Mouse (Mus musculus) splenic B cell, adult 2 months (primary cell): ENCODE data around the gene Tex9.

ENCODE experiments used
- DNase-seq: peaks from one replicate; pipeline ENCODE4 v3.0.0-alpha.2; 2011; ENCODE audit warnings: low read depth, low spot score
- H3K27me3 ChIP-seq: 2 replicates; pipeline ENCODE4 v1.6.1; 2012; ENCODE audit warnings: mild to moderate bottlenecking, low read length, moderate library complexity, mixed read lengths; ENCODE audit not compliant: control insufficient read depth, poor library complexity, insufficient read depth, severe bottlenecking
- H3K36me3 ChIP-seq: 2 replicates; pipeline ENCODE4 v1.6.1; 2012; ENCODE audit warnings: mild to moderate bottlenecking, low read length, moderate library complexity, mixed read lengths; ENCODE audit not compliant: control insufficient read depth, poor library complexity, insufficient read depth, severe bottlenecking

Tex9 gene

GRCm38 (mm10) chr9:72497171-72497570, 5.2 kb upstream of the Tex9 start:
- Histone ChIP-seq H3K36me3 (no peaks in the 10 kb centered on the region), H3K27me3 (no peaks in the 10 kb centered on the region)
- no peak for DNase-seq

- DNase-seq: no peak
- H3K27me3 ChIP-seq: no peaks in the 10 kb centered on the region
- no peaks in the 10 kb centered on the region for H3K36me3 ChIP-seq
Observed at GRCm38 (mm10) chr9:72496691-72497090, 4.7 kb upstream of the Tex9 start.

GRCm38 (mm10) chr9:72493984-72494685, 2.1 kb upstream of the Tex9 start:
- H3K36me3 ChIP-seq: no peaks in the 10 kb centered on the region
- no peaks in the 10 kb centered on the region for H3K27me3 ChIP-seq
- no peak for DNase-seq

GRCm38 (mm10) chr9:72493465-72493864, 1.5 kb upstream of the Tex9 start:
- DNase-seq: peak; percentile 74

GRCm38 (mm10) chr9:72491559-72492193, 336 bp downstream of the Tex9 start:
- Histone ChIP-seq H3K36me3 (no peaks in the 10 kb centered on the region), H3K27me3 (no peaks in the 10 kb centered on the region)
- peak; percentile 92 for DNase-seq

More at GRCm38 (mm10) chr9:72493465-72493864, 1.5 kb upstream of the Tex9 start:
- H3K27me3 ChIP-seq: no peaks in the 10 kb centered on the region
- H3K36me3 ChIP-seq: no peaks in the 10 kb centered on the region

GRCm38 (mm10) chr9:72489131-72489530, 2.9 kb downstream of the Tex9 start:
- Histone ChIP-seq H3K36me3 (no peaks in the 10 kb centered on the region), H3K27me3 (no peaks in the 10 kb centered on the region)
- DNase-seq: no peak

- no peak for DNase-seq
- no peaks in the 10 kb centered on the region for H3K27me3 ChIP-seq
- no peaks in the 10 kb centered on the region for H3K36me3 ChIP-seq
Observed at GRCm38 (mm10) chr9:72488523-72488922, 3.5 kb downstream of the Tex9 start.

GRCm38 (mm10) chr9:72479276-72479675, 12.7 kb downstream of the Tex9 start:
- H3K36me3 ChIP-seq: peaks cover 5% of the 10 kb centered on the region
- no peak for DNase-seq
- H3K27me3 ChIP-seq: no peaks in the 10 kb centered on the region

- no peaks in the 10 kb centered on the region for H3K27me3 ChIP-seq
- DNase-seq: no peak
- H3K36me3 ChIP-seq: peaks cover 7% of the 10 kb centered on the region
Observed at GRCm38 (mm10) chr9:72477306-72477705, 14.7 kb downstream of the Tex9 start.

GRCm38 (mm10) chr9:72475511-72475910, 16.5 kb downstream of the Tex9 start:
- Histone ChIP-seq H3K27me3 (no peaks in the 10 kb centered on the region), H3K36me3 (peaks cover 9% of the 10 kb centered on the region)
- DNase-seq: no peak

- no peaks in the 10 kb centered on the region for H3K27me3 ChIP-seq
- H3K36me3 ChIP-seq: peaks cover 4% of the 10 kb centered on the region; the same call in 1 of the 2 replicates
- DNase-seq: no peak
Observed at GRCm38 (mm10) chr9:72469851-72470250, 22.2 kb downstream of the Tex9 start.

GRCm38 (mm10) chr9:72468616-72469015, 23.4 kb downstream of the Tex9 start:
- H3K27me3 ChIP-seq: no peaks in the 10 kb centered on the region
- DNase-seq: peak; percentile 64
- peaks cover 4% of the 10 kb centered on the region; the same call in 1 of the 2 replicates for H3K36me3 ChIP-seq

- peak; percentile 77 for DNase-seq
- Histone ChIP-seq H3K27me3 (no peaks in the 10 kb centered on the region), H3K36me3 (0 out of 2 replicates have a peak, but pooled peaks cover 2% of the 10 kb centered on the region)
Observed at GRCm38 (mm10) chr9:72467551-72468407, 24.2 kb downstream of the Tex9 start.

- peak; percentile 56 for DNase-seq
- no peaks in the 10 kb centered on the region for H3K36me3 ChIP-seq
Observed at GRCm38 (mm10) chr9:72465754-72466181, 26.2 kb downstream of the Tex9 start.

GRCm38 (mm10) chr9:72464806-72465205, 27.2 kb downstream of the Tex9 start:
- DNase-seq: no peak
- Histone ChIP-seq H3K27me3 (no peaks in the 10 kb centered on the region), H3K36me3 (no peaks in the 10 kb centered on the region)

More at GRCm38 (mm10) chr9:72465754-72466181, 26.2 kb downstream of the Tex9 start:
- H3K27me3 ChIP-seq: no peaks in the 10 kb centered on the region
